Mouse (Mus musculus) embryo, embryonic 10 days (tissue): ENCODE measurements around the gene Enoph1.

ENCODE experiments used
- DNase-seq: peaks from one replicate; pipeline ENCODE4 v3.0.0-alpha.2; 2015; ENCODE audit warnings: low spot score

Enoph1 gene

GRCm38 (mm10) chr5:100039602-100040142, at the start of gene Enoph1, which contains the start of gene Hnrnpdl:
Enoph1 (plus strand) TSS chr5:100039985.
Hnrnpdl (minus strand) TSS chr5:100039664.
- DNase-seq, result peak; percentile 94

- DNase-seq, result no peak
These were observed 45.6 kb upstream of the Enoph1 start for GRCm38 (mm10) chr5:99994166-99994565.

GRCm38 (mm10) chr5:99994680-99995079, 45.1 kb upstream of the Enoph1 start:
- DNase-seq, result no peak

- no peak for DNase-seq
These were observed 39.7 kb upstream of the Enoph1 start for GRCm38 (mm10) chr5:100000048-100000447.

GRCm38 (mm10) chr5:100000500-100000899, 39.3 kb upstream of the Enoph1 start:
- DNase-seq, result no peak

GRCm38 (mm10) chr5:100003895-100004294, 35.9 kb upstream of the Enoph1 start:
- DNase-seq, result no peak

- DNase-seq, result no peak
These were observed 34.4 kb upstream of the Enoph1 start for GRCm38 (mm10) chr5:100005431-100005830.

- no peak for DNase-seq
These were observed 33.9 kb upstream of the Enoph1 start for GRCm38 (mm10) chr5:100005896-100006295.

- no peak for DNase-seq
These were observed 33.3 kb upstream of the Enoph1 start for GRCm38 (mm10) chr5:100006324-100007039.

- DNase-seq, result peak; percentile 32
These were observed 32.8 kb upstream of the Enoph1 start for GRCm38 (mm10) chr5:100007040-100007375.

GRCm38 (mm10) chr5:100008485-100008884, 31.3 kb upstream of the Enoph1 start:
- no peak for DNase-seq

GRCm38 (mm10) chr5:100012599-100012998, 27.2 kb upstream of the Enoph1 start:
- DNase-seq, result no peak

- no peak for DNase-seq
These were observed 19.7 kb upstream of the Enoph1 start for GRCm38 (mm10) chr5:100020089-100020488.

GRCm38 (mm10) chr5:100024403-100024802, 15.4 kb upstream of the Enoph1 start:
- DNase-seq, result no peak

GRCm38 (mm10) chr5:100024868-100025267, 14.9 kb upstream of the Enoph1 start:
- no peak for DNase-seq

GRCm38 (mm10) chr5:100030069-100030468, 9.7 kb upstream of the Enoph1 start:
- DNase-seq, result no peak

- no peak for DNase-seq
These were observed 7.7 kb upstream of the Enoph1 start for GRCm38 (mm10) chr5:100032107-100032506.

- DNase-seq, result no peak
These were observed 7.1 kb upstream of the Enoph1 start for GRCm38 (mm10) chr5:100032646-100033045.

GRCm38 (mm10) chr5:100035950-100036349, 3.8 kb upstream of the Enoph1 start:
- no peak for DNase-seq

GRCm38 (mm10) chr5:100036681-100037080, 3.1 kb upstream of the Enoph1 start:
- no peak for DNase-seq

GRCm38 (mm10) chr5:100037965-100038713, 1.6 kb upstream of the Enoph1 start:
- peak; percentile 63 for DNase-seq

GRCm38 (mm10) chr5:100038714-100039601, 827 bp upstream of the Enoph1 start:
- DNase-seq, result peak; percentile 86
